Mouse (Mus musculus): ENCODE data around the gene H3f3a.
A peak's percentile ranks its signal among the peaks of the same experiment; 100 is the strongest.

H3f3a gene

GRCm38 (mm10) chr1:180823716-180824115 lies 10.0 kb upstream of the H3f3a start:
- DNase-seq (ENCODE audit: low read depth, low spot score), result no peak

GRCm38 (mm10) chr1:180822276-180822675 lies 8.5 kb upstream of the H3f3a start:
- DNase-seq (ENCODE audit: low read depth, low spot score), result no peak

- DNase-seq (ENCODE audit: low read depth, low spot score), result no peak
These were observed 7.4 kb upstream of the H3f3a start for GRCm38 (mm10) chr1:180821101-180821500.

- no peak for DNase-seq (ENCODE audit: low read depth, low spot score)
These were observed 4.3 kb upstream of the H3f3a start for GRCm38 (mm10) chr1:180818000-180818399.

- DNase-seq (ENCODE audit: low read depth, low spot score), result no peak
These were observed 1.8 kb upstream of the H3f3a start for GRCm38 (mm10) chr1:180815371-180816024.

GRCm38 (mm10) chr1:180813409-180813884 lies 296 bp downstream of the H3f3a start:
- peak; percentile 95 for DNase-seq (ENCODE audit: low read depth, low spot score)

- DNase-seq (ENCODE audit: low read depth, low spot score), result peak; percentile 68
These were observed 1.0 kb downstream of the H3f3a start for GRCm38 (mm10) chr1:180812463-180813408.

- peak; percentile 71 for DNase-seq (ENCODE audit: low read depth, low spot score)
These were observed 1.9 kb downstream of the H3f3a start for GRCm38 (mm10) chr1:180811596-180812462.

GRCm38 (mm10) chr1:180810976-180811375 lies 2.8 kb downstream of the H3f3a start:
- DNase-seq (ENCODE audit: low read depth, low spot score), result peak; percentile 67

GRCm38 (mm10) chr1:180808831-180809230 lies 4.9 kb downstream of the H3f3a start:
- no peak for DNase-seq (ENCODE audit: low read depth, low spot score)

GRCm38 (mm10) chr1:180803881-180804280 lies 9.9 kb downstream of the H3f3a start:
- no peak for DNase-seq (ENCODE audit: low read depth, low spot score)

GRCm38 (mm10) chr1:180801466-180801994 lies 12.2 kb downstream of the H3f3a start:
- DNase-seq (ENCODE audit: low read depth, low spot score), result no peak

GRCm38 (mm10) chr1:180800814-180801213 lies 12.9 kb downstream of the H3f3a start:
- DNase-seq (ENCODE audit: low read depth, low spot score), result no peak

GRCm38 (mm10) chr1:180800022-180800421 lies 13.7 kb downstream of the H3f3a start:
- DNase-seq (ENCODE audit: low read depth, low spot score), result no peak

GRCm38 (mm10) chr1:180799253-180799652 lies 14.5 kb downstream of the H3f3a start:
- DNase-seq (ENCODE audit: low read depth, low spot score), result no peak

- no peak for DNase-seq (ENCODE audit: low read depth, low spot score)
These were observed 15.1 kb downstream of the H3f3a start for GRCm38 (mm10) chr1:180798660-180799059.

GRCm38 (mm10) chr1:180794170-180794569 lies 19.6 kb downstream of the H3f3a start:
- no peak for DNase-seq (ENCODE audit: low read depth, low spot score)

- DNase-seq (ENCODE audit: low read depth, low spot score), result no peak
These were observed 20.2 kb downstream of the H3f3a start for GRCm38 (mm10) chr1:180793445-180794117.

GRCm38 (mm10) chr1:180792814-180793213 lies 20.9 kb downstream of the H3f3a start:
- no peak for DNase-seq (ENCODE audit: low read depth, low spot score)

GRCm38 (mm10) chr1:180791821-180792480 lies 21.8 kb downstream of the H3f3a start:
- DNase-seq (ENCODE audit: low read depth, low spot score), result no peak
